Mouse (Mus musculus): ENCODE data around the gene B3galnt2.
"Not testable (repeated sequence)": the region's sequence is repeated elsewhere in the genome, so short reads cannot be mapped to it uniquely, and the experiment has no call there.

B3galnt2 gene

GRCm38 (mm10) chr13:13953874-13954832 is at the start of gene B3galnt2:
Gene B3galnt2, plus strand, starts transcription at chr13:13954469.
- DNase-seq (ENCODE audit: low read depth, low spot score) = peak; percentile 100

- DNase-seq (ENCODE audit: low read depth, low spot score) = no peak
Observed at GRCm38 (mm10) chr13:13911341-13911740, 42.9 kb upstream of the B3galnt2 start.

GRCm38 (mm10) chr13:13919396-13919795 is 34.9 kb upstream of the B3galnt2 start:
- DNase-seq (ENCODE audit: low read depth, low spot score) = no peak

- no peak for DNase-seq (ENCODE audit: low read depth, low spot score)
Observed at GRCm38 (mm10) chr13:13922526-13922925, 31.7 kb upstream of the B3galnt2 start.

- DNase-seq (ENCODE audit: low read depth, low spot score) = no peak
Observed at GRCm38 (mm10) chr13:13929982-13930381, 24.3 kb upstream of the B3galnt2 start.

GRCm38 (mm10) chr13:13954931-13955330 is 662 bp downstream of the B3galnt2 start:
- DNase-seq (ENCODE audit: low read depth, low spot score) = peak; percentile 59

DNA sequence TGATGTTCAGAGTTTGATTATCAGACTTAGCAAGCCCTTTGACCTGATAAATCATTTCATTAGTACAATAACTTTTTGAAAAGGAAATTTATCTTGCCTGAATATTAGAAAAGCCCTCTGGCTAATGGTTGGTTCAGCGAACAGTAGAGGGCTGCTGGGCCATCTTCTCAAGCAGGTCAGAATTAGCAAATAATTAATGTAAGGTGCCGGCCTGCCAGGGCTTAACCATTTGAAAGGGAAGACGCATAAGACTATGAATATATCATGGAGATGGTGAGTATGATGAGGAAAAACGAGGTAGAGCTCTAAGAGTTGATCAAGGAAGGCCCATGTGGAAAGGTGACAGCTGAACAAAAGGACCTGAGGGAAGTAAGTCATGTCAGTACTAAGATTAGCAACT is 2.4 kb downstream of the B3galnt2 start:
- DNase-seq (ENCODE audit: low read depth, low spot score) = no peak

GRCm38 (mm10) chr13:13960211-13960610 is 5.9 kb downstream of the B3galnt2 start:
- no peak for DNase-seq (ENCODE audit: low read depth, low spot score)

DNA sequence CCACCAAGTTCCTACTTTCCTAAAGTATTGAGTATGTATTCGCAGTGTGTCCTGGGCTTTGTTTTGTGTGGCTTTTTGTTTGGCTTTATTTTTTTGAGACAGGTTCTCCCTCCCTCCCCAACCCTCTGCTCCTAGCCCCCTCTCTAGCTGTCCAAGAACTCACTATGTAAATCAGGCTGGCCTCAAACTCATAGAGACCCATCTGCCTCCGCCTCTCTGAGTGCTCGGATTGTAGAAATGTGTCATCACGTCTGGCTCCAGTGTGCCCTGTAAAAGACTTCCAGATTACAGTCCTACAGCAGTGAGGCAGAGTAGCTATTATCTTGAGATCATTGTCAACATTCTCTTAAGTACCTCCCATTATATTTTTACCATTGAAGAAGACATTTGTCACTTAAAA is 6.8 kb downstream of the B3galnt2 start:
- DNase-seq (ENCODE audit: low read depth, low spot score) = no peak

GRCm38 (mm10) chr13:13965388-13965964 is 11.2 kb downstream of the B3galnt2 start:
- no peak for DNase-seq (ENCODE audit: low read depth, low spot score)

- DNase-seq (ENCODE audit: low read depth, low spot score) = no peak
Observed at GRCm38 (mm10) chr13:13966172-13966571, 11.9 kb downstream of the B3galnt2 start.

GRCm38 (mm10) chr13:13968629-13969111 is 14.4 kb downstream of the B3galnt2 start:
- no peak for DNase-seq (ENCODE audit: low read depth, low spot score)

DNA sequence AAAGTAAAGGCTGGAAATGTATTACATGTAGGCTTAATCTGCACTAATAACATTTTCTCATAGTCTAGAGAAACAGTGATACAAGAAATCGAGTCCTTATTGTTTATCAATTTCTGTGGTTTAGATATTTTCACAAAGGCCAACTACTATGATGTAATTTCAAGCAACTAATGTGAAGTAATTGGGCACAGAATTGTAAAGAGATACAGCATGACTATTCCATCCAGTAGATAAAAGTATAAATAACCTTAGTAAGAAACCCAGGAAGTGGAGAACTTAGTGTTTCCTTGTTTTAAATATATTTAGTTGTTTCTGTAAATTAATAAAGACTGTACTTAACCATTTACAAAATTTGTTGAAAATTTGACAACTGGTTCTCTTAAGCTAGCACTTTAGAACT is 15.5 kb downstream of the B3galnt2 start:
- no peak for DNase-seq (ENCODE audit: low read depth, low spot score)

- not testable (repeated sequence) for DNase-seq (ENCODE audit: low read depth, low spot score)
Observed at GRCm38 (mm10) chr13:13981842-13982241, 27.6 kb downstream of the B3galnt2 start.

- DNase-seq (ENCODE audit: low read depth, low spot score) = no peak
Observed at GRCm38 (mm10) chr13:13983523-13983922, 29.3 kb downstream of the B3galnt2 start.

GRCm38 (mm10) chr13:13989135-13989534 is 34.9 kb downstream of the B3galnt2 start:
- no peak for DNase-seq (ENCODE audit: low read depth, low spot score)

GRCm38 (mm10) chr13:13990391-13990790 is 36.1 kb downstream of the B3galnt2 start:
- no peak for DNase-seq (ENCODE audit: low read depth, low spot score)

GRCm38 (mm10) chr13:13993041-13993440 is 38.8 kb downstream of the B3galnt2 start:
- DNase-seq (ENCODE audit: low read depth, low spot score) = no peak

DNA sequence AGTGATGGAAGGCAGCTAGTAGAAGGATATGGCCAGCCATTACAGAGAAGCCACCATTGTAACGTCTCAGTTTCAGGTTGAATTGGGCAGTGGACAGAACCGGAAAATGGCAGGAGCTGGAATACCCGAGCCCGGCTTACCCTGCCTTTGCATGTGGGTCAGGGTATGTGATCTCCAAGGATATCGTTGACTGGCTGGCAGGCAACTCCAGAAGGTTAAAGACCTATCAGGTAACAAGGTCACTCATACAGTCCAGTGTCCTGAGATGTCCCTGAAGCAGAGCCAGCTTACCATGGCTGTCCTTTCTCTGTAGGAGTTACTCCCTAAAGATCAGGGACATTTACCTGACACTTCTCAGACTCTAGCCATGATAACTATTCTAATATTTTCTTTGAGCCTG is 40.8 kb downstream of the B3galnt2 start:
- no peak for DNase-seq (ENCODE audit: low read depth, low spot score)

DNA sequence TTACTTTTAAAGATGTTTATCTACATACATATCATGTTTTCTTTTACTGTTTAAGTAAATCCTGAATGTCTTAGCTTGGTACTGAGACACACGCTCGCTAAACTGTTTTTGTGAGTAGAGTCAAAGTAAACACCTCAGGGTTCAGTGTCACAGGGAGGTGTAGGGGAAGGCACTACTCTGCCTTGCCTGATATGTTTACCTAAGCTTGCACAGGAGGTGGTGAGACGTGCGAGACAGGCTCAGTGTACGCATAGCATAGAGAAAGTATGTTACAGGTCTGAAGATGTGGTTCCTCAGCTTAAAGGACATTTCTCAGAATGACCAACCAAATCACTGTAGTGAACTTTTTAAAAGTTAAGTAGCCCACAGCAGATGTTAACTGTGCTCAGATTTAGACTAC is 43.2 kb downstream of the B3galnt2 start:
- no peak for DNase-seq (ENCODE audit: low read depth, low spot score)

GRCm38 (mm10) chr13:14002706-14003105 is 48.4 kb downstream of the B3galnt2 start:
- DNase-seq (ENCODE audit: low read depth, low spot score) = no peak

GRCm38 (mm10) chr13:14004086-14004485 is 49.8 kb downstream of the B3galnt2 start:
- DNase-seq (ENCODE audit: low read depth, low spot score) = peak; percentile 7

DNA sequence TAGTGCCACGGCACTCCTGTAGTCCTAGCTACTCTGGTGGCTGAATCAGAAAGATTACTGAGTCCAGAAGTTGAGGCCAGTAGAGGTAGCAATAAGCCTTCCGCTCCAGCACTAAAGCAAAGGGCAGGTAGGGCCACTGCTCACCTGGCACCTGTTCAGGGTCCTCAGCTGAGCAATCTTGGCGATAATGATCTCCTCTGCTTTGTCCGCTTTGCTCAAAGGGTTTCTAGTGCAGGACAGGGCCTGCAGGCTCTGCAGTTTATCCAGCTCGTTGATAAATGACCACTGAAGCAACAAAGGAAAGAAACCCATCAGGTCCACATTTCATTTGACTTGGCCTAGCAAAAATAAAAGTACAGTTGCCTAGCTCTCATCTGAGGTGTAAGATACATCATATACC is 50.7 kb downstream of the B3galnt2 start:
- no peak for DNase-seq (ENCODE audit: low read depth, low spot score)
